Mouse (Mus musculus) brain, embryonic 14.5 days (tissue): Measurements from ENCODE around the gene Limch1. TPM values are rescaled to one million over a fixed set of nuclear protein-coding genes. Genes with fewer than 3 reads are reported as not detected.

Source experiments
- DNase-seq: peaks from one replicate; pipeline ENCODE4 v3.0.0-alpha.2; 2011; ENCODE audit warnings: low read depth
- CTCF ChIP-seq: fragments of 200-500 bp; IDR thresholded peaks from 2 replicates; pipeline ENCODE4 v1.5.1; 2012; ENCODE audit warnings: inconsistent platforms, mild to moderate bottlenecking, moderate library complexity, borderline replicate concordance; ENCODE audit not compliant: insufficient read depth, insufficient read length; ENCODE audit errors: extremely low read depth
- POLR2A ChIP-seq: fragments of 200-500 bp; IDR thresholded peaks from 2 replicates; pipeline ENCODE4 v1.6.1; 2012; ENCODE audit warnings: mild to moderate bottlenecking, inconsistent platforms, borderline replicate concordance; ENCODE audit not compliant: poor library complexity, insufficient read depth, insufficient read length, severe bottlenecking; ENCODE audit errors: extremely low read depth
- polyA plus RNA-seq: library from polyadenylated mRNA; depleted of rRNA; stranded (reverse); fragments of >200 nt; gene quantifications from 2 replicates; pipeline ENCODE4 v1.2.3, GENCODE M21; 2012

The Limch1 gene
- polyA plus RNA-seq, 1 experiment, result 37.8 TPM

GRCm38 (mm10) chr5:66897584-66897983, 152.0 kb downstream of the Limch1 start:
- TF ChIP-seq POLR2A, result no peak
- TF ChIP-seq CTCF, result no peak
- no peak for DNase-seq

GRCm38 (mm10) chr5:66898252-66898651, 152.6 kb downstream of the Limch1 start:
- TF ChIP-seq CTCF, result no peak
- TF ChIP-seq POLR2A, result no peak
- DNase-seq, result no peak

GRCm38 (mm10) chr5:66898811-66899430, 153.3 kb downstream of the Limch1 start:
- no peak for DNase-seq
- TF ChIP-seq CTCF (no peak), POLR2A (no peak)

- DNase-seq, result no peak
- TF ChIP-seq CTCF, result no peak
- TF ChIP-seq POLR2A, result no peak
Measured at GRCm38 (mm10) chr5:66901116-66901515, 155.5 kb downstream of the Limch1 start.

- DNase-seq, result no peak
- TF ChIP-seq CTCF (no peak), POLR2A (no peak)
Measured at GRCm38 (mm10) chr5:66904835-66905234, 159.2 kb downstream of the Limch1 start.

- DNase-seq, result no peak
- no peak for TF ChIP-seq CTCF
- TF ChIP-seq POLR2A, result no peak
Measured at GRCm38 (mm10) chr5:66908883-66909282, 163.3 kb downstream of the Limch1 start.

GRCm38 (mm10) chr5:66909962-66910361, 164.3 kb downstream of the Limch1 start:
- TF ChIP-seq POLR2A (no peak), CTCF (no peak)

GRCm38 (mm10) chr5:66910610-66911009, 165.0 kb downstream of the Limch1 start:
- DNase-seq, result peak; percentile 25
- TF ChIP-seq POLR2A (no peak), CTCF (no peak)

More at GRCm38 (mm10) chr5:66909962-66910361, 164.3 kb downstream of the Limch1 start:
- DNase-seq, result peak; percentile 45

GRCm38 (mm10) chr5:66911068-66911467, 165.4 kb downstream of the Limch1 start:
- no peak for DNase-seq
- TF ChIP-seq POLR2A (no peak), CTCF (no peak)

GRCm38 (mm10) chr5:66913791-66914190, 168.2 kb downstream of the Limch1 start:
- peak; percentile 25 for DNase-seq
- TF ChIP-seq CTCF (no peak), POLR2A (no peak)

- TF ChIP-seq CTCF (no peak), POLR2A (no peak)
Measured at GRCm38 (mm10) chr5:66917353-66918315, 172.0 kb downstream of the Limch1 start.

GRCm38 (mm10) chr5:66918316-66919305, 173.0 kb downstream of the Limch1 start:
- TF ChIP-seq POLR2A (no peak), CTCF (no peak)
- peak; percentile 95 for DNase-seq

More at GRCm38 (mm10) chr5:66917353-66918315, 172.0 kb downstream of the Limch1 start:
- peak; percentile 87 for DNase-seq

GRCm38 (mm10) chr5:66922582-66922981, 177.0 kb downstream of the Limch1 start:
- DNase-seq, result no peak
- TF ChIP-seq CTCF, result no peak
- TF ChIP-seq POLR2A, result no peak

- DNase-seq, result peak; percentile 41
- TF ChIP-seq CTCF, result no peak
- no peak for TF ChIP-seq POLR2A
Measured at GRCm38 (mm10) chr5:66929291-66929690, 183.7 kb downstream of the Limch1 start.
